Mouse (Mus musculus): ENCODE measurements around the gene Gm10300. TPM values are rescaled to one million over a fixed set of nuclear protein-coding genes. Genes with fewer than 3 reads are reported as not detected.

The Gm10300 gene
- polyA plus RNA-seq, 1 experiment from 2014 or later: not detected

- H3K36me3 ChIP-seq (replicated peaks): 0 out of 2 replicates have a peak, but pooled peaks cover 2% of the 10 kb centered on the region
- H3K4me3 ChIP-seq: peak within 1 kb of the TSS; percentile 89
- peaks cover 64% of the 10 kb centered on the region for H3K4me1 ChIP-seq
- H3K27me3 ChIP-seq (replicated peaks; ENCODE audit: low read depth, poor library complexity, severe bottlenecking): peaks cover 65% of the 10 kb centered on the region
- no peaks in the 10 kb centered on the region for H3K9me3 ChIP-seq
- H3K27ac ChIP-seq (replicated peaks): peak within 1 kb of the TSS; percentile 81
- 2% methylated on average over 47 of the region's 47 CpGs for WGBS
- DNase-seq (ENCODE audit: low spot score): peak; percentile 97
Measured at GRCm38 (mm10) chr4:132074933-132075769, 654 bp downstream of the Gm10300 start, which contains the start of gene Epb41. TSS of gene Epb41 (minus strand) at chr4:132075321.

GRCm38 (mm10) chr4:132075796-132076195, 1.3 kb downstream of the Gm10300 start:
- no peaks in the 10 kb centered on the region for H3K36me3 ChIP-seq (replicated peaks)
- DNase-seq (ENCODE audit: low spot score): no peak
- peaks cover 59% of the 10 kb centered on the region for H3K4me1 ChIP-seq
- WGBS: 29% methylated on average over 1 of the region's 1 CpGs
- H3K9me3 ChIP-seq: no peaks in the 10 kb centered on the region
- no peak overlapping the region for H3K27ac ChIP-seq (replicated peaks)
- H3K4me3 ChIP-seq: peak overlapping the region; percentile 89; the same call in 1 of the 2 replicates
- peaks cover 66% of the 10 kb centered on the region for H3K27me3 ChIP-seq (replicated peaks; ENCODE audit: low read depth, poor library complexity, severe bottlenecking)

GRCm38 (mm10) chr4:132076480-132077405, 2.2 kb downstream of the Gm10300 start:
- 25% methylated on average over 20 of the region's 20 CpGs for WGBS
- Histone ChIP-seq H3K27me3 (replicated peaks; ENCODE audit: low read depth, poor library complexity, severe bottlenecking) (peaks cover 64% of the 10 kb centered on the region), H3K9me3 (no peaks in the 10 kb centered on the region), H3K27ac (replicated peaks) (no peak overlapping the region), H3K4me3 (0 out of 2 replicates have a peak overlapping the region, but pooled peaks have one; percentile 16), H3K36me3 (replicated peaks) (no peaks in the 10 kb centered on the region), H3K4me1 (peaks cover 57% of the 10 kb centered on the region)
- peak; percentile 54 for DNase-seq (ENCODE audit: low spot score)

- Histone ChIP-seq H3K27me3 (replicated peaks; ENCODE audit: low read depth, poor library complexity, severe bottlenecking) (peaks cover 57% of the 10 kb centered on the region), H3K27ac (replicated peaks) (no peak overlapping the region), H3K36me3 (replicated peaks) (no peaks in the 10 kb centered on the region), H3K4me3 (no peak overlapping the region), H3K4me1 (peaks cover 57% of the 10 kb centered on the region), H3K9me3 (no peaks in the 10 kb centered on the region)
- WGBS: 73% methylated on average over 7 of the region's 7 CpGs
- no peak for DNase-seq (ENCODE audit: low spot score)
Measured at GRCm38 (mm10) chr4:132077445-132077844, 2.9 kb downstream of the Gm10300 start.

GRCm38 (mm10) chr4:132078296-132078714, 3.8 kb downstream of the Gm10300 start:
- DNase-seq (ENCODE audit: low spot score): no peak
- H3K4me3 ChIP-seq: no peak overlapping the region
- WGBS: 68% methylated on average over 7 of the region's 7 CpGs
- no peak overlapping the region for H3K27ac ChIP-seq (replicated peaks)
- H3K27me3 ChIP-seq (replicated peaks; ENCODE audit: low read depth, poor library complexity, severe bottlenecking): peaks cover 49% of the 10 kb centered on the region
- H3K4me1 ChIP-seq: peaks cover 50% of the 10 kb centered on the region
- no peaks in the 10 kb centered on the region for H3K36me3 ChIP-seq (replicated peaks)
- H3K9me3 ChIP-seq: no peaks in the 10 kb centered on the region

- WGBS: 17% methylated on average over 19 of the region's 19 CpGs
- DNase-seq (ENCODE audit: low spot score): peak; percentile 75
- H3K27ac ChIP-seq (replicated peaks): no peak overlapping the region
- H3K4me3 ChIP-seq: no peak overlapping the region; the same call in 1 of the 2 replicates
- H3K36me3 ChIP-seq (replicated peaks): no peaks in the 10 kb centered on the region
- no peaks in the 10 kb centered on the region for H3K9me3 ChIP-seq
- peaks cover 44% of the 10 kb centered on the region for H3K4me1 ChIP-seq
- H3K27me3 ChIP-seq (replicated peaks; ENCODE audit: low read depth, poor library complexity, severe bottlenecking): peaks cover 38% of the 10 kb centered on the region
Measured at GRCm38 (mm10) chr4:132079555-132080275, 5.2 kb downstream of the Gm10300 start.

- no peak overlapping the region for H3K27ac ChIP-seq (replicated peaks)
- H3K27me3 ChIP-seq (replicated peaks; ENCODE audit: low read depth, poor library complexity, severe bottlenecking): peaks cover 38% of the 10 kb centered on the region
- no peak for DNase-seq (ENCODE audit: low spot score)
- H3K4me3 ChIP-seq: no peak overlapping the region
- peaks cover 37% of the 10 kb centered on the region for H3K4me1 ChIP-seq
- 74% methylated on average over 4 of the region's 4 CpGs for WGBS
- H3K9me3 ChIP-seq: no peaks in the 10 kb centered on the region
- H3K36me3 ChIP-seq (replicated peaks): no peaks in the 10 kb centered on the region
Measured at GRCm38 (mm10) chr4:132080492-132080983, 6.0 kb downstream of the Gm10300 start.

- no peak overlapping the region for H3K27ac ChIP-seq (replicated peaks)
- no peaks in the 10 kb centered on the region for H3K36me3 ChIP-seq (replicated peaks)
- 0 out of 2 replicates have a peak, but pooled peaks cover under 1% of the 10 kb centered on the region for H3K27me3 ChIP-seq (replicated peaks; ENCODE audit: low read depth, poor library complexity, severe bottlenecking)
- H3K4me3 ChIP-seq: no peak overlapping the region
- WGBS: 84% methylated on average over 7 of the region's 7 CpGs
- no peak for DNase-seq (ENCODE audit: low spot score)
- H3K4me1 ChIP-seq: peaks cover 9% of the 10 kb centered on the region
- H3K9me3 ChIP-seq: no peaks in the 10 kb centered on the region
Measured at GRCm38 (mm10) chr4:132085114-132085513, 10.6 kb downstream of the Gm10300 start.

GRCm38 (mm10) chr4:132088921-132089320, 14.4 kb downstream of the Gm10300 start:
- no peak overlapping the region for H3K4me3 ChIP-seq
- DNase-seq (ENCODE audit: low spot score): peak; percentile 71
- peaks cover 5% of the 10 kb centered on the region for H3K4me1 ChIP-seq
- H3K27me3 ChIP-seq (replicated peaks; ENCODE audit: low read depth, poor library complexity, severe bottlenecking): no peaks in the 10 kb centered on the region
- H3K27ac ChIP-seq (replicated peaks): no peak overlapping the region
- H3K36me3 ChIP-seq (replicated peaks): no peaks in the 10 kb centered on the region
- H3K9me3 ChIP-seq: no peaks in the 10 kb centered on the region
- WGBS: 27% methylated on average over 7 of the region's 7 CpGs

GRCm38 (mm10) chr4:132093136-132093535, 18.6 kb downstream of the Gm10300 start:
- DNase-seq (ENCODE audit: low spot score): no peak
- H3K9me3 ChIP-seq: no peaks in the 10 kb centered on the region
- H3K4me3 ChIP-seq: no peak overlapping the region
- no peak overlapping the region for H3K27ac ChIP-seq (replicated peaks)
- no peaks in the 10 kb centered on the region for H3K4me1 ChIP-seq
- no peaks in the 10 kb centered on the region for H3K36me3 ChIP-seq (replicated peaks)
- no peaks in the 10 kb centered on the region for H3K27me3 ChIP-seq (replicated peaks; ENCODE audit: low read depth, poor library complexity, severe bottlenecking)
- WGBS: 84% methylated on average over 6 of the region's 6 CpGs

- DNase-seq (ENCODE audit: low spot score): no peak
- no peaks in the 10 kb centered on the region for H3K36me3 ChIP-seq (replicated peaks)
- H3K9me3 ChIP-seq: no peaks in the 10 kb centered on the region
- H3K27me3 ChIP-seq (replicated peaks; ENCODE audit: low read depth, poor library complexity, severe bottlenecking): no peaks in the 10 kb centered on the region
- no peaks in the 10 kb centered on the region for H3K4me1 ChIP-seq
- H3K27ac ChIP-seq (replicated peaks): no peak overlapping the region
- no peak overlapping the region for H3K4me3 ChIP-seq
- 88% methylated on average over 5 of the region's 5 CpGs for WGBS
Measured at GRCm38 (mm10) chr4:132093928-132094327, 19.4 kb downstream of the Gm10300 start.

- 79% methylated on average over 7 of the region's 7 CpGs for WGBS
- DNase-seq (ENCODE audit: low spot score): no peak
- Histone ChIP-seq H3K4me3 (no peak overlapping the region), H3K36me3 (replicated peaks) (no peaks in the 10 kb centered on the region), H3K9me3 (no peaks in the 10 kb centered on the region), H3K27me3 (replicated peaks; ENCODE audit: low read depth, poor library complexity, severe bottlenecking) (no peaks in the 10 kb centered on the region), H3K27ac (replicated peaks) (no peak overlapping the region), H3K4me1 (no peaks in the 10 kb centered on the region)
Measured at GRCm38 (mm10) chr4:132095043-132095442, 20.5 kb downstream of the Gm10300 start.
